Mouse (Mus musculus): Measurements from ENCODE around the gene Bbs9.
"Not testable (repeated sequence)": the region's sequence is repeated elsewhere in the genome, so short reads cannot be mapped to it uniquely, and the experiment has no call there.

Bbs9 gene

GRCm38 (mm10) chr9:22475424-22475868 lies at the start of gene Bbs9:
Gene Bbs9 (plus strand): TSS chr9:22475715.
- DNase-seq (ENCODE audit: low spot score in 2 of 2), result peak; percentile 89 to 93

- no peak for DNase-seq (ENCODE audit: low spot score in 2 of 2)
Measured at GRCm38 (mm10) chr9:22428028-22428665, 47.4 kb upstream of the Bbs9 start.

GRCm38 (mm10) chr9:22428666-22429410 lies 46.7 kb upstream of the Bbs9 start:
- DNase-seq (ENCODE audit: low spot score in 2 of 2), result no peak

GRCm38 (mm10) chr9:22429533-22430241 lies 45.8 kb upstream of the Bbs9 start:
- DNase-seq (ENCODE audit: low spot score in 2 of 2), result no peak

- no peak for DNase-seq (ENCODE audit: low spot score in 2 of 2)
Measured at GRCm38 (mm10) chr9:22430315-22430840, 45.1 kb upstream of the Bbs9 start.

- no peak for DNase-seq (ENCODE audit: low spot score in 2 of 2)
Measured at GRCm38 (mm10) chr9:22433221-22433620, 42.3 kb upstream of the Bbs9 start.

- DNase-seq (ENCODE audit: low spot score in 2 of 2), result no peak
Measured at GRCm38 (mm10) chr9:22434101-22434500, 41.4 kb upstream of the Bbs9 start.

GRCm38 (mm10) chr9:22438826-22439225 lies 36.7 kb upstream of the Bbs9 start:
- no peak for DNase-seq (ENCODE audit: low spot score in 2 of 2)

GRCm38 (mm10) chr9:22443157-22443556 lies 32.4 kb upstream of the Bbs9 start:
- no peak for DNase-seq (ENCODE audit: low spot score in 2 of 2)

GRCm38 (mm10) chr9:22445123-22445522 lies 30.4 kb upstream of the Bbs9 start:
- no peak for DNase-seq (ENCODE audit: low spot score in 2 of 2)

- DNase-seq (ENCODE audit: low spot score in 2 of 2), result no peak
Measured at GRCm38 (mm10) chr9:22447213-22447612, 28.3 kb upstream of the Bbs9 start.

GRCm38 (mm10) chr9:22448420-22448819 lies 27.1 kb upstream of the Bbs9 start:
- DNase-seq (ENCODE audit: low spot score in 2 of 2), result no peak

- no peak for DNase-seq (ENCODE audit: low spot score in 2 of 2)
Measured at GRCm38 (mm10) chr9:22449209-22449608, 26.3 kb upstream of the Bbs9 start.

- no peak for DNase-seq (ENCODE audit: low spot score in 2 of 2)
Measured at GRCm38 (mm10) chr9:22452697-22453096, 22.8 kb upstream of the Bbs9 start.

GRCm38 (mm10) chr9:22453501-22453924 lies 22.0 kb upstream of the Bbs9 start:
- DNase-seq (ENCODE audit: low spot score in 2 of 2), result peak in 1 of 2 experiments; percentile 30

- DNase-seq (ENCODE audit: low spot score in 2 of 2), result not testable (repeated sequence)
Measured at GRCm38 (mm10) chr9:22453990-22454389, 21.5 kb upstream of the Bbs9 start, which contains the start of gene Gm17545. Gene Gm17545 (plus strand): TSS chr9:22454290.

GRCm38 (mm10) chr9:22455041-22455440 lies 20.5 kb upstream of the Bbs9 start:
- DNase-seq (ENCODE audit: low spot score in 2 of 2), result no peak

- DNase-seq (ENCODE audit: low spot score in 2 of 2), result peak in 1 of 2 experiments; percentile 47
Measured at GRCm38 (mm10) chr9:22457142-22457835, 18.2 kb upstream of the Bbs9 start.

- no peak for DNase-seq (ENCODE audit: low spot score in 2 of 2)
Measured at GRCm38 (mm10) chr9:22461946-22462345, 13.6 kb upstream of the Bbs9 start.

GRCm38 (mm10) chr9:22466212-22466611 lies 9.3 kb upstream of the Bbs9 start:
- DNase-seq (ENCODE audit: low spot score in 2 of 2), result no peak

GRCm38 (mm10) chr9:22467371-22468169 lies 7.9 kb upstream of the Bbs9 start:
- peak; percentile 47 to 86 for DNase-seq (ENCODE audit: low spot score in 2 of 2)
